Mouse (Mus musculus) ES-E14 (cell line): Measurements from ENCODE around the gene Gria2. TPM values are rescaled to one million over a fixed set of nuclear protein-coding genes. Genes with fewer than 3 reads are reported as not detected.

Experiments
- DNase-seq: peaks from one replicate; pipeline ENCODE4 v3.0.0-alpha.2; 2013; ENCODE audit warnings: low read depth, low spot score
- H3K27ac ChIP-seq: 2 replicates; pipeline ENCODE4 v1.5.1; 2012; ENCODE audit warnings: low read depth, mild to moderate bottlenecking, low read length, moderate library complexity, mixed read lengths; ENCODE audit not compliant: poor library complexity, insufficient read depth, severe bottlenecking
- H3K36me3 ChIP-seq: 2 replicates; pipeline ENCODE4 v1.6.1; 2012; ENCODE audit warnings: mild to moderate bottlenecking, low read length, moderate library complexity, mixed read lengths; ENCODE audit not compliant: control insufficient read depth, poor library complexity, insufficient read depth, severe bottlenecking
- H3K4me1 ChIP-seq, 2 experiments: fragments of 150-350 bp in 1 of 2; sonication (generic) in 1 of 2; 2 replicates each; pipeline ENCODE4 v1.6.1; 2012; ENCODE audit warnings: low read length in 2 of 2, mild to moderate bottlenecking in 1 of 2, mixed read lengths in 1 of 2; ENCODE audit not compliant: control insufficient read depth in 2 of 2, insufficient read depth in 2 of 2, poor library complexity in 1 of 2
- H3K4me3 ChIP-seq, 2 experiments: fragments of 150-350 bp in 1 of 2; sonication (generic) in 1 of 2; 2 replicates each; pipeline ENCODE4 v1.5.1; 2012; ENCODE audit warnings: low read length in 2 of 2, low read depth in 1 of 2, mild to moderate bottlenecking in 1 of 2, mixed read lengths in 1 of 2; ENCODE audit not compliant: insufficient read depth in 1 of 2, poor library complexity in 1 of 2, severe bottlenecking in 1 of 2
- H3K9ac ChIP-seq: 2 replicates; pipeline ENCODE4 v1.6.1; 2012; ENCODE audit warnings: low read depth, mild to moderate bottlenecking, low read length, mixed read lengths; ENCODE audit not compliant: poor library complexity, insufficient read depth, severe bottlenecking
- H3K9me3 ChIP-seq: fragments of 150-350 bp; sonication (generic); 2 replicates; pipeline ENCODE4 v1.6.1; 2012; ENCODE audit warnings: low read depth, mild to moderate bottlenecking, low read length; ENCODE audit not compliant: control insufficient read depth, insufficient read depth
- CHD2 ChIP-seq: IDR thresholded peaks from 2 replicates; pipeline ENCODE4 v1.6.1; 2014; ENCODE audit warnings: mild to moderate bottlenecking, low read depth, low read length, inconsistent platforms
- HCFC1 ChIP-seq: IDR thresholded peaks from 2 replicates; pipeline ENCODE4 v1.6.1; 2012; ENCODE audit warnings: low read length, inconsistent platforms, borderline replicate concordance; ENCODE audit not compliant: insufficient read depth
- MAFK ChIP-seq: IDR thresholded peaks from 2 replicates; pipeline ENCODE4 v1.6.1; 2014; ENCODE audit warnings: mild to moderate bottlenecking, low read depth, low read length, inconsistent platforms; ENCODE audit not compliant: insufficient read depth
- ZC3H11A ChIP-seq: IDR thresholded peaks from 2 replicates; pipeline ENCODE4 v1.6.1; 2012; ENCODE audit warnings: low read depth, mild to moderate bottlenecking, inconsistent platforms, low read length, borderline replicate concordance
- ZNF384 ChIP-seq: IDR thresholded peaks from 2 replicates; pipeline ENCODE4 v1.6.1; 2012; ENCODE audit warnings: low read depth, low read length, inconsistent platforms
- in situ Hi-C, 2 experiments: fragments of 600-800 bp; cut with MboI; formaldehyde crosslinking; loops; one replicate each; pipeline ENCODE4 v1.15.1; 2025; ENCODE audit warnings: low sequenced_read_pairs in 2 of 2, inconsistent platforms in 1 of 2; ENCODE audit not compliant: unreplicated experiment in 2 of 2
- total RNA-seq: library from RNA; depleted of rRNA; stranded (reverse); fragments of 300-350 nt; gene quantifications from 2 replicates; pipeline ENCODE4 v1.2.3, GENCODE M21; 2012

Gria2 gene
- total RNA-seq, 1 experiment, result not detected

GRCm38 (mm10) chr3:80823975-80824374, 21.3 kb upstream of the Gria2 start:
- in situ Hi-C loops, result no loop called here
- DNase-seq, result no peak
- TF ChIP-seq MAFK (no peak), HCFC1 (no peak), ZC3H11A (no peak), ZNF384 (no peak), CHD2 (no peak)
- H3K4me3 ChIP-seq, result no peak overlapping the region
- H3K9ac ChIP-seq, result no peak overlapping the region
- no peak overlapping the region for H3K27ac ChIP-seq
- no peaks in the 10 kb centered on the region for H3K36me3 ChIP-seq
- H3K9me3 ChIP-seq, result no peaks in the 10 kb centered on the region
- no peaks in the 10 kb centered on the region for H3K4me1 ChIP-seq

- DNase-seq, result no peak
- no peak overlapping the region for H3K4me3 ChIP-seq
- TF ChIP-seq ZC3H11A (no peak), ZNF384 (no peak), MAFK (no peak), HCFC1 (no peak), CHD2 (no peak)
- H3K9ac ChIP-seq, result no peak overlapping the region
- in situ Hi-C loops, result no loop called here
- no peaks in the 10 kb centered on the region for H3K4me1 ChIP-seq
- no peaks in the 10 kb centered on the region for H3K9me3 ChIP-seq
- H3K36me3 ChIP-seq, result no peaks in the 10 kb centered on the region
- no peak overlapping the region for H3K27ac ChIP-seq
Observed at GRCm38 (mm10) chr3:80818619-80819018, 16.0 kb upstream of the Gria2 start.

GRCm38 (mm10) chr3:80813734-80814133, 11.1 kb upstream of the Gria2 start:
- no peaks in the 10 kb centered on the region for H3K4me1 ChIP-seq
- no peak overlapping the region for H3K27ac ChIP-seq
- no peaks in the 10 kb centered on the region for H3K9me3 ChIP-seq
- no peak overlapping the region for H3K9ac ChIP-seq
- no peak for TF ChIP-seq ZC3H11A
- no peak for TF ChIP-seq HCFC1
- TF ChIP-seq MAFK, result no peak
- no peak for TF ChIP-seq ZNF384
- TF ChIP-seq CHD2, result no peak
- H3K4me3 ChIP-seq, result no peak overlapping the region
- H3K36me3 ChIP-seq, result no peaks in the 10 kb centered on the region
- in situ Hi-C loops, result no loop called here
- no peak for DNase-seq

- H3K27ac ChIP-seq, result no peak overlapping the region
- TF ChIP-seq ZNF384 (no peak), HCFC1 (no peak), MAFK (no peak), CHD2 (no peak), ZC3H11A (no peak)
- no peaks in the 10 kb centered on the region for H3K4me1 ChIP-seq
- no peak overlapping the region for H3K4me3 ChIP-seq
- no peak for DNase-seq
- H3K9ac ChIP-seq, result no peak overlapping the region
- no peaks in the 10 kb centered on the region for H3K9me3 ChIP-seq
- H3K36me3 ChIP-seq, result no peaks in the 10 kb centered on the region
- in situ Hi-C loops, result no loop called here
Observed at GRCm38 (mm10) chr3:80812237-80812636, 9.6 kb upstream of the Gria2 start.

- H3K9ac ChIP-seq, result no peak overlapping the region
- DNase-seq, result no peak
Observed at GRCm38 (mm10) chr3:80805327-80805726, 2.7 kb upstream of the Gria2 start.

More at GRCm38 (mm10) chr3:80805327-80805726, 2.7 kb upstream of the Gria2 start:
- Histone ChIP-seq H3K4me1 (0 out of 4 replicates have a peak, but pooled peaks cover 0 to under 1% of the 10 kb centered on the region in 2 experiments), H3K36me3 (no peaks in the 10 kb centered on the region), H3K9me3 (no peaks in the 10 kb centered on the region), H3K27ac (no peak overlapping the region), H3K4me3 (no peak overlapping the region)
- in situ Hi-C loops, result no loop called here
- TF ChIP-seq HCFC1, result no peak
- no peak for TF ChIP-seq ZNF384
- TF ChIP-seq ZC3H11A, result no peak
- TF ChIP-seq MAFK, result no peak
- no peak for TF ChIP-seq CHD2
